Mouse (Mus musculus): Measurements from ENCODE around the gene Spred2. TPM values are rescaled to one million over a fixed set of nuclear protein-coding genes. Genes with fewer than 3 reads are reported as not detected.
A peak's percentile ranks its signal among the peaks of the same experiment; 100 is the strongest.

The Spred2 gene
- polyA plus RNA-seq, 1 experiment from 2014 or later: 8.4 TPM

DNA sequence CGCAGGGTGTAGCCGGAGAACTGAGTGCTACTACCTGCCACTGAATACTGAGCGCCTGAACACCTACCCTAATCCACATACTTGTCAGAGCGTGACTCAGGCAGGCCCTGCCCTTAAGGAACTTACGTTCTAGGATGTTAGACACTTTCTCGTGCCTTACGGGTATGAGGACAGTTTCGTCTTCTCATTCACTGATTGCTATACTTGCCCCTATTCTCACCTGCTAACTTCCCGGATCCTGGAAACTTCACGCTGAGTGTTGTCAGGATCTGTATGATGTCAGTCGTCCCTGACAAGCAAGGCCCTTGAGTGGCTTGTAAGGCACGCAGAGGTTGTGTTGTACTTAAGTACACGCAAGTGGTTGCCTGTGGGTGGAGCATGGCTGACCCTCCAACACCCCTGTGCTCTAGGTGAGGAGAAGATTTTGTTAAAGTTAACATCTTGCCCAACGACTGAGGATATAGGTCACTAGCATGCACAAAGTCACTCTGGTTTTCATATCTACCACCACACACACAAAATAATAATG is 8.9 kb downstream of the Spred2 start:
- WGBS: 95% methylated on average over 14 of the region's 14 CpGs

DNA sequence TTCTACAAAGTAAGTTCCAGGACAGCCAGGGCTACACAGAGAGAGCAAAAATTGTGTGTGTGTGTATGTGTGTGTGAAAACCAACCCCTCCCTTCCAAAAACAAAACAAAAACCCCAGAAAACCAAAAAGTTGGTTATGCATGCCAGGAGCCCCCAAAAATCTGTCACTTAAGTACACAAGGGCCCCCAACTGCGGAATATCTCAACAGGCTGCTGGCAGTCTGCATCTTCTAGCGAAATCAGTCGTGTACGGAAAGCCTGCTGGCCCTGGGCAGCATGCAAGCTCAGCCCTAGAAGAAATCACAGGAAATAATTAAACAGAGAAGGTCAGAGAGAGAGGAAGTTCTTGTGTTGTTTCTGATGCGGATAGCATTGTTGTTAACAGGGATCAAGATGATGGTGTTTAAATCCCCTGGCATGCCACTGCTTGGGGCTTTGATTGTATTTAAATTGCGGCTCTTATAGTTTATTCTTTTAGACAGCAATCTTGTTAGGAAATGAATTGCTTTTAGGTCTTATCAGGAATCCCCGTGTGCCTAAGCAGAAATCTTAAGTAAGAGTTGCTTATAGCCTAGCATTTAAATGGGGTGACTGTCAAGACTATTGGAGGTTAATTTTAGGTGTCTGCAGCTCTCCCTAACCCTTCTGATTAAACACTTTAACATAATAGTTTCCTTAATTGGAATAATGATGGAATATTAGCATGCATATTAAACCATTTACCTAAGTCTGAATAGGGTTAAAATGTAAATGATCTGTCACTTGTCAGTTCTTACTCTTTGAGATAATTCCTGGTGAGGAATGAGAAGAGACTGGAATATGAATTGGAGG is 11.6 kb downstream of the Spred2 start:
- no peak overlapping the region for H3K4me3 ChIP-seq (replicated peaks; ENCODE audit: low read length)
- H3K9ac ChIP-seq (replicated peaks; ENCODE audit: low read depth, low read length): no peak overlapping the region
- H3K9me3 ChIP-seq (ENCODE audit: control insufficient read depth, low read length): no peaks in the 10 kb centered on the region
- H3K27ac ChIP-seq (ENCODE audit: low read length): no peak overlapping the region
- WGBS: 39% methylated on average over 7 of the region's 7 CpGs
- H3K4me1 ChIP-seq (replicated peaks; ENCODE audit: control insufficient read depth, insufficient read depth, low read length): peaks cover 17% of the 10 kb centered on the region
- H3K4me2 ChIP-seq (ENCODE audit: low read length): no peak overlapping the region
- H3K36me3 ChIP-seq (ENCODE audit: control insufficient read depth, insufficient read depth): no peaks in the 10 kb centered on the region
- H3K27me3 ChIP-seq (replicated peaks; ENCODE audit: control insufficient read depth, insufficient read depth, low read length): no peaks in the 10 kb centered on the region
- ATAC-seq: peak; percentile 66

More for the DNA sequence above, 8.9 kb downstream of the Spred2 start:
- Histone ChIP-seq H3K36me3 (ENCODE audit: control insufficient read depth, insufficient read depth) (no peaks in the 10 kb centered on the region), H3K4me1 (replicated peaks; ENCODE audit: control insufficient read depth, insufficient read depth, low read length) (peaks cover 18% of the 10 kb centered on the region), H3K4me2 (ENCODE audit: low read length) (no peak overlapping the region), H3K4me3 (replicated peaks; ENCODE audit: low read length) (no peak overlapping the region), H3K9ac (replicated peaks; ENCODE audit: low read depth, low read length) (no peak overlapping the region), H3K27me3 (replicated peaks; ENCODE audit: control insufficient read depth, insufficient read depth, low read length) (no peaks in the 10 kb centered on the region), H3K9me3 (ENCODE audit: control insufficient read depth, low read length) (no peaks in the 10 kb centered on the region), H3K27ac (ENCODE audit: low read length) (no peak overlapping the region)
- no peak for ATAC-seq

DNA sequence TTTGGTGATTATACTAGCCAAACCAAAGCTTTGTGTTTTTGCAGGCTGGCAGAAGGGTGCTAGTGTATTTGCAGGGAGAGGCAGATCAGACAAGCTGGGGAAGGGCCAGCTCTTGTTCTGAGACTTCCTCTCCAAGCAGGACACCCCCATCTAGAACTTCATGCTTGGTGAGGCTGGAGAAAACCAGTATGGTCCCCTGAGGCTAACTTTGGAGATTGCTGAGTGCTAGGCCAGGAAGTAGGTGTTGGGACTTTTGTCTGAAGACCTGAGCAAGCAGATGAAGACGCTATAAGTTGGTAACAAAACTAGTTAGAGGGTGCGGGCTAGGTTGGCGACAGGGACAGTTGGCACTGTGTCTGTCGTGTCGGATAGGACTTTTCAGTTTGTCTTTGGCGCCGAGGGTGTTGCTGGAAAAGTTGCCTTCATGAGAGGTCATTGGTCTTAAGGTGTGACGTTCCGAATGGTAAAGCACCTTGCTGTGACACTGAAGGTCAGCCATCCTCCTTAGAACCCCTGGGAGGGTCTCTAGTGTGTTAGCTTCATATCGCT is 14.4 kb downstream of the Spred2 start:
- Histone ChIP-seq H3K4me2 (ENCODE audit: low read length) (no peak overlapping the region), H3K9me3 (ENCODE audit: control insufficient read depth, low read length) (no peaks in the 10 kb centered on the region), H3K4me1 (replicated peaks; ENCODE audit: control insufficient read depth, insufficient read depth, low read length) (peaks cover 17% of the 10 kb centered on the region), H3K36me3 (ENCODE audit: control insufficient read depth, insufficient read depth) (no peaks in the 10 kb centered on the region), H3K9ac (replicated peaks; ENCODE audit: low read depth, low read length) (no peak overlapping the region), H3K4me3 (replicated peaks; ENCODE audit: low read length) (no peak overlapping the region), H3K27ac (ENCODE audit: low read length) (no peak overlapping the region), H3K27me3 (replicated peaks; ENCODE audit: control insufficient read depth, insufficient read depth, low read length) (no peaks in the 10 kb centered on the region)
- ATAC-seq: no peak
- 96% methylated on average over 10 of the region's 10 CpGs for WGBS

DNA sequence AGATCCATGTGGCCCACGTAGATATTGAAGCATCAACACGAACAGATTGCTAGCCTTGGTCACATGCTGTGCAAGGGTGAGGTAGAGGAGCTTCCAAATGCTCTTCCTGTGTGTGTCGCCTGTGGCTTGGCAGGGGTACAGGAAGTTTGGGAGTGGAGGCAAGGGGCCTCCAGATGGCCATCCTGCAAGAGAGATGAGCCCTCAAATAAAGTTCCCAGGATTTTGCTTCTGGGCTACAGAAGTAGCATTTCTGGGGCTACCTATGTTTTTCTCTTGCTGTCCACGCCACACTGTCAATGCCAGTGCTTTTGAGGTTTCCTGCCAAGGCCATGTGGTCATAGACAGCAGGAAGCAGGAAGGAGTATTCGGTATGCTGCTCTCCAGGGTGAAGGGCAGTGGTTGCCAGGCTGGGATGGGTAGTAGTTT is 15.1 kb downstream of the Spred2 start:
- H3K9ac ChIP-seq (replicated peaks; ENCODE audit: low read depth, low read length): no peak overlapping the region
- no peaks in the 10 kb centered on the region for H3K27me3 ChIP-seq (replicated peaks; ENCODE audit: control insufficient read depth, insufficient read depth, low read length)
- no peak overlapping the region for H3K4me2 ChIP-seq (ENCODE audit: low read length)
- no peaks in the 10 kb centered on the region for H3K36me3 ChIP-seq (ENCODE audit: control insufficient read depth, insufficient read depth)
- no peak overlapping the region for H3K4me3 ChIP-seq (replicated peaks; ENCODE audit: low read length)
- H3K4me1 ChIP-seq (replicated peaks; ENCODE audit: control insufficient read depth, insufficient read depth, low read length): peaks cover 17% of the 10 kb centered on the region
- H3K27ac ChIP-seq (ENCODE audit: low read length): no peak overlapping the region
- ATAC-seq: no peak
- H3K9me3 ChIP-seq (ENCODE audit: control insufficient read depth, low read length): no peaks in the 10 kb centered on the region
- 74% methylated on average over 5 of the region's 5 CpGs for whole genome bisulfite sequencing

DNA sequence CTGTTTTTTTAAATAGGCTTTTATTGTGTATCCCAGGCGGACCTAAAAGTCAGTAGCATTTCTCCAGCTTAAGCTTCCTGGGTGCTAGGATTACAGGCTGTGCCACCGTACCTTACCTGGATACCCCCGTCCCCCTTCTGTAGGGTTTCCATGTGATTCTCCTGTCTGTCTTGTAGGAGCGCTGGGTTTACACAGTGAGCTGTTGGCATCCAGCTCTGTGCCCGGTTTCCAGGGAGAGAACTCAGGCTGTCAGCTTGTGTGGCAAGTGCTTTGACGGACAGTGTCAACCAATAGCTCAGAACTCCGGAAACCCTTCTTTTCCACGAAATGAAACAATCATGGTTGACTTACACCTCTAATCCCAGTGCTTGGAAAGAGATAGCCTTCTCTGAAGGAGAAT is 15.7 kb downstream of the Spred2 start:
- Histone ChIP-seq H3K4me2 (ENCODE audit: low read length) (no peak overlapping the region), H3K4me3 (replicated peaks; ENCODE audit: low read length) (no peak overlapping the region), H3K4me1 (replicated peaks; ENCODE audit: control insufficient read depth, insufficient read depth, low read length) (peaks cover 17% of the 10 kb centered on the region), H3K36me3 (ENCODE audit: control insufficient read depth, insufficient read depth) (no peaks in the 10 kb centered on the region), H3K27me3 (replicated peaks; ENCODE audit: control insufficient read depth, insufficient read depth, low read length) (no peaks in the 10 kb centered on the region), H3K9me3 (ENCODE audit: control insufficient read depth, low read length) (no peaks in the 10 kb centered on the region), H3K9ac (replicated peaks; ENCODE audit: low read depth, low read length) (no peak overlapping the region), H3K27ac (ENCODE audit: low read length) (no peak overlapping the region)
- ATAC-seq: no peak
- WGBS: 86% methylated on average over 8 of the region's 8 CpGs

DNA sequence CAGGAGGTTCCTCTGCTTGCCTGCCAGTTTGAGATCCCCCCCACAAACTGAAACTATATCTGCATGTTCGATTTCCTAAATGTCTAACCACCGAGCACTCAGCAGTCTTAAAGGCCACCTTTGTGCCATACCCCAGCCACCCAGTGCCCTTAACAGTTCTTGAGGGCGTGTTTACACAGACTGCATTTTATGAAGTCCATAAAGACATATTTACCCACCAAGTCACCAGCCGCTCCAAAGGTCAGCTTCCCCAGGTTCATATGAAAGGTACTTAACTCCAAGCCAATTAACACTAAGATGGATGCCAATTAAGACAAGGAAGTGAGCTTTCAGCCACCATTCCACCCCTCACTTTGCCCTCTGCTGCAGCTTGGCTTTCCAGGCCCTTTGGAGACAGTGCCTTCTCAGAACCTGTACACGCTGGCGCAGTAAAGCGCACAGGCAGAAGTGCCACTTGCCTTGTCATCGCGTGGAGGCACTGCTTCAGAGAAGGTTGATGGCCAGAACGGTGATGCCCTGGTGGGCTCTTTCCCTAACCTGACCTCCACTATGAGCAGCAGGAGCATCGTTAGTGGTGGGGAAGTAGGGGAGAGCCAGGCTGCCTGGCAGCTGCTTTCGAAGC is 17.1 kb downstream of the Spred2 start:
- Histone ChIP-seq H3K4me1 (replicated peaks; ENCODE audit: control insufficient read depth, insufficient read depth, low read length) (peaks cover 8% of the 10 kb centered on the region; the same call in 1 of the 2 replicates), H3K27ac (ENCODE audit: low read length) (no peak overlapping the region), H3K27me3 (replicated peaks; ENCODE audit: control insufficient read depth, insufficient read depth, low read length) (no peaks in the 10 kb centered on the region), H3K36me3 (ENCODE audit: control insufficient read depth, insufficient read depth) (no peaks in the 10 kb centered on the region), H3K9ac (replicated peaks; ENCODE audit: low read depth, low read length) (no peak overlapping the region), H3K9me3 (ENCODE audit: control insufficient read depth, low read length) (no peaks in the 10 kb centered on the region), H3K4me2 (ENCODE audit: low read length) (no peak overlapping the region), H3K4me3 (replicated peaks; ENCODE audit: low read length) (no peak overlapping the region)
- WGBS: 71% methylated on average over 12 of the region's 12 CpGs
- no peak for ATAC-seq

DNA sequence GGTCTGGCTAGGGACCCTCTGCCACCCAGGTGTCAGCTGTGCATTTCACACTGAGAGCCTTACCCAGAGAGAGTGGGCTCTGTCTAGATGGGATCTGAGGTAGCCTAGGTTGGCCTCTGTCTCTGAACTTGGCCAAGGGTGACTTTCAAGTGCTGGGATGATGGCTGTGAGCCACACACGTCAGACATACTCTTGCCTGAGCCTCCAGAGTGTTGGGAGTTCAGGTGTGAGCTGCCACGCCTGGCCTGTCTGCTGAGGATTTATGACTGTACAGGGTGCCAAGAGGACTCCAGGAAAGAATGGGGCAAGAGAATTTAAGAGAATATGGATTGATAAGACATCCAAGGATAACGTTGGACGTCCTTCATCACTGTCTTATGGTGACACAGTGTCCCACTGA is 17.8 kb downstream of the Spred2 start:
- ATAC-seq: no peak
- H3K4me3 ChIP-seq (replicated peaks; ENCODE audit: low read length): no peak overlapping the region
- no peak overlapping the region for H3K4me2 ChIP-seq (ENCODE audit: low read length)
- WGBS: 88% methylated on average over 4 of the region's 4 CpGs
- peaks cover 5% of the 10 kb centered on the region; the same call in 1 of the 2 replicates for H3K4me1 ChIP-seq (replicated peaks; ENCODE audit: control insufficient read depth, insufficient read depth, low read length)
- H3K27me3 ChIP-seq (replicated peaks; ENCODE audit: control insufficient read depth, insufficient read depth, low read length): no peaks in the 10 kb centered on the region
- no peaks in the 10 kb centered on the region for H3K36me3 ChIP-seq (ENCODE audit: control insufficient read depth, insufficient read depth)
- no peaks in the 10 kb centered on the region for H3K9me3 ChIP-seq (ENCODE audit: control insufficient read depth, low read length)
- H3K9ac ChIP-seq (replicated peaks; ENCODE audit: low read depth, low read length): no peak overlapping the region
- no peak overlapping the region for H3K27ac ChIP-seq (ENCODE audit: low read length)

DNA sequence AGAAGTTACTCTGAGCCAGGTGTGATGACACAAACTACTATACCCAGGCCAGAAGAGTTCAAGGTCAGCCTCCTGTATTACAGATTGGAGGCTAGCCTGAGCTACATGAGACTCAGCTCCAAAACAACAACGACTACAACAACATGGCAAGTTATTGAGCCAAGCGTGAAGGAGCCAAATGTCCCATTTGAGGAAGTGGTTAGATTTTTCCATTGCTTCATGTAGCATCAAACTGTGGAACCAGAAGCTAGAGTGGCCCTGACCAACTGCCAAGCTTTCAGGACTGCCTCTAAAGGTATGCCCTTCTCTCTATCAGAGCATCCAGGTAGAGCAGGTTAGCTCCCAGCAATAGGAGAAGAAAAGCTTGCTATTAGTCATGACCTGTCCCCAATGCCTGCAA is 19.6 kb downstream of the Spred2 start:
- H3K27ac ChIP-seq (ENCODE audit: low read length): no peak overlapping the region
- H3K4me1 ChIP-seq (replicated peaks; ENCODE audit: control insufficient read depth, insufficient read depth, low read length): peaks cover 11% of the 10 kb centered on the region
- no peaks in the 10 kb centered on the region for H3K9me3 ChIP-seq (ENCODE audit: control insufficient read depth, low read length)
- WGBS: 96% methylated on average over 2 of the region's 2 CpGs
- no peak overlapping the region for H3K4me3 ChIP-seq (replicated peaks; ENCODE audit: low read length)
- H3K4me2 ChIP-seq (ENCODE audit: low read length): no peak overlapping the region
- no peak overlapping the region for H3K9ac ChIP-seq (replicated peaks; ENCODE audit: low read depth, low read length)
- H3K27me3 ChIP-seq (replicated peaks; ENCODE audit: control insufficient read depth, insufficient read depth, low read length): no peaks in the 10 kb centered on the region
- no peaks in the 10 kb centered on the region for H3K36me3 ChIP-seq (ENCODE audit: control insufficient read depth, insufficient read depth)
- ATAC-seq: no peak

DNA sequence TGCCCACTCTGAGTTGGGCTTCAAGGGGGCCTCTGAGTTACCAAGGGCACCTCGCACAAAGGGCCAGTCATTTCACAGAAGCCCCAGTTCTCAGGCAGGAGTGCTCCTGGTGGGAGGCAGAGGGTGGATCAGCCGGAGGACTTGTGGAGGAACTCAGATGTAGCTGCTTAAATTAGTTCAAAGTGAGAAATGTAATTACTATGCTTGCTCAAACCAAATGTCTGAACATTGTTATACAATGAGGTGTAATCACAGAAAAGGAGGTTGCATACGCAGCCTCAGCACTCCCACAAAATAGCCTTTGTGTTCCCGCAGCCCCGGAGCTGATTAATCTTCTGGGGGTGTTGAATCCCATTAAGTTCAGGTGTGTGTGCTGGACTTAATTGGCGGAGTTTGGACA is 20.5 kb downstream of the Spred2 start:
- WGBS: 27% methylated on average over 6 of the region's 6 CpGs
- H3K27me3 ChIP-seq (replicated peaks; ENCODE audit: control insufficient read depth, insufficient read depth, low read length): no peaks in the 10 kb centered on the region
- no peak for ATAC-seq
- no peaks in the 10 kb centered on the region for H3K36me3 ChIP-seq (ENCODE audit: control insufficient read depth, insufficient read depth)
- no peaks in the 10 kb centered on the region for H3K9me3 ChIP-seq (ENCODE audit: control insufficient read depth, low read length)
- no peak overlapping the region for H3K9ac ChIP-seq (replicated peaks; ENCODE audit: low read depth, low read length)
- peaks cover 6% of the 10 kb centered on the region for H3K4me1 ChIP-seq (replicated peaks; ENCODE audit: control insufficient read depth, insufficient read depth, low read length)
- no peak overlapping the region for H3K4me2 ChIP-seq (ENCODE audit: low read length)
- H3K4me3 ChIP-seq (replicated peaks; ENCODE audit: low read length): no peak overlapping the region
- H3K27ac ChIP-seq (ENCODE audit: low read length): no peak overlapping the region

Measured in forebrain, embryonic 16.5 days (tissue).